Mouse (Mus musculus) embryonic facial prominence, embryonic 14.5 days (tissue): ENCODE measurements around the gene Dlx3. TPM values are rescaled to one million over a fixed set of nuclear protein-coding genes. Genes with fewer than 3 reads are reported as not detected.

ENCODE experiments used
- ATAC-seq: fragments of 200-750 bp; cut with Nextera tagmentation; 2 replicates; pipeline ENCODE4 v1.8.0; 2017; ENCODE audit warnings: low read depth, moderate number of reproducible peaks, moderate TSS enrichment
- DNase-seq: peaks from one replicate; pipeline ENCODE4 v3.0.0-alpha.2; 2015; ENCODE audit warnings: low spot score
- H3K27ac ChIP-seq: fragments of 300-500 bp; sonication (generic); replicated peaks from 2 replicates; pipeline ENCODE4 v1.5.1; 2014; ENCODE audit warnings: low read depth, mild to moderate bottlenecking, low read length, moderate library complexity
- H3K27me3 ChIP-seq: fragments of 300-500 bp; sonication (generic); replicated peaks from 2 replicates; pipeline ENCODE4 v1.6.1; 2014; ENCODE audit warnings: low read length; ENCODE audit not compliant: control insufficient read depth, insufficient read depth
- H3K36me3 ChIP-seq: fragments of 300-500 bp; sonication (generic); 2 replicates; pipeline ENCODE4 v1.6.1; 2014; ENCODE audit warnings: low read length, mixed read lengths; ENCODE audit not compliant: control insufficient read depth, insufficient read depth
- H3K4me1 ChIP-seq: fragments of 300-500 bp; sonication (generic); 2 replicates; pipeline ENCODE4 v1.6.1; 2014; ENCODE audit warnings: antibody characterized with exemption, low read length; ENCODE audit not compliant: control insufficient read depth, insufficient read depth
- H3K4me2 ChIP-seq: fragments of 300-500 bp; sonication (generic); 2 replicates; pipeline ENCODE4 v1.6.1; 2014; ENCODE audit warnings: low read depth, mild to moderate bottlenecking, low read length, moderate library complexity, mixed read lengths
- H3K4me3 ChIP-seq: fragments of 300-500 bp; sonication (generic); 2 replicates; pipeline ENCODE4 v1.5.1; 2014; ENCODE audit warnings: low read depth, mild to moderate bottlenecking, low read length
- H3K9ac ChIP-seq: fragments of 300-500 bp; sonication (generic); 2 replicates; pipeline ENCODE4 v1.6.1; 2014; ENCODE audit warnings: low read depth, mild to moderate bottlenecking, low read length, moderate library complexity, mixed read lengths
- H3K9me3 ChIP-seq: fragments of 300-500 bp; sonication (generic); 2 replicates; pipeline ENCODE4 v1.6.1; 2016; ENCODE audit warnings: low read length; ENCODE audit not compliant: control insufficient read depth
- WGBS: fragments of 180-500 bp; shearing (Covaris S2); extraction: QIAGEN DNeasy Blood & Tissue Kit; methylation state at CpG from one replicate; pipeline ENCODE4 v1.1.7; 2014; 5-methylcytosine and 5-hydroxymethylcytosine counted together
- polyA plus RNA-seq: library from polyadenylated mRNA; unstranded; fragments of >200 nt; fragmentation: Nextera tagmentation; extraction: Ambion mirVana; gene quantifications from 2 replicates; pipeline ENCODE4 v1.2.1, GENCODE M21; 2014

Dlx3 gene
- polyA plus RNA-seq, 1 experiment from 2014 or later: 20.2 TPM

GRCm38 (mm10) chr11:95106440-95107236 is 13.3 kb upstream of the Dlx3 start:
- Histone ChIP-seq H3K27ac (no peak overlapping the region), H3K27me3 (no peaks in the 10 kb centered on the region; the same call in 1 of the 2 replicates), H3K4me2 (peak overlapping the region; percentile 6), H3K36me3 (no peaks in the 10 kb centered on the region), H3K4me1 (peaks cover 6% of the 10 kb centered on the region), H3K4me3 (no peak overlapping the region), H3K9me3 (no peaks in the 10 kb centered on the region), H3K9ac (no peak overlapping the region)
- DNase-seq (peak; percentile 71), ATAC-seq (peak; percentile 75)
- 36% methylated on average over 23 of the region's 23 CpGs for WGBS

DNA sequence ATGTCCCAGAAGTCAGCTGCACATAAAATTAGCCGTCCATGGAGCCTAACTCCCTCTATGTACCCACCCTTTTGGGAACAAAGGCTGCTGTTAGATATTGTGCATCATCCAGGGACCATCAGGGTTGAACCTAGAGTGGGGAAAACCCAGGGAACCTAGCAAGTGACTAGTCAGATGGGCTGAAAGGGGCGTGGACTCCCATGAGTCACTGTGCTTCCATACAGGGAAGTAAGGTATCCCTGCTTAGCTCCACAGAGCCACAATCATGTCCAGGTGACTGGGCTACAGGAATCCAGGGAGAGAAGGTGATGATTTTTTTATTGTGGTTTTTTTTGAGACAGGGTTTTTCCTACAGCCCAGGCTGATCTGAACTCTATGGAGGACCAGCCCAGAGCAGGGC is 10.9 kb upstream of the Dlx3 start:
- H3K4me3 ChIP-seq: no peak overlapping the region
- peaks cover 6% of the 10 kb centered on the region for H3K4me1 ChIP-seq

DNA sequence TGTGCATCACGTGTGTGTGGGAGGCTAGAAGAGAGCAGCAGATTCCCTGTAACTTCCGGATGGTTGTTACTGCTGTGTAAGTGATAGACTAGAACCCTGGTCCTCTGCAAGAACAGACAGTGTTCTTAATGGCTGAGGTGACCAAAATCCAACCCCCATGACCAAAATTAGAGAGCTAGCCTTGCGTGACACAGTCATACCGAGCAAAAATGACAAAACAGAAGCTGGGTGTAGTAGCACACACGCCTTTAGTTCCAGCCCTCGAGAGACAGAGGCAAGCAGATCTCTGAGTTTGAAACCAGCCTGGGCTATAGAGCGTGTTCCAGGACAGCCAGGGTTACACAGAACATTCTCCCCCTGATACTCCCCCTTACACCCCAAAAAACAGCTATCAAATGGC is 9.8 kb upstream of the Dlx3 start:
- Histone ChIP-seq H3K36me3 (no peaks in the 10 kb centered on the region), H3K4me1 (peaks cover 5% of the 10 kb centered on the region), H3K27ac (no peak overlapping the region), H3K27me3 (no peaks in the 10 kb centered on the region), H3K9me3 (no peaks in the 10 kb centered on the region), H3K4me3 (no peak overlapping the region), H3K4me2 (no peak overlapping the region), H3K9ac (no peak overlapping the region)
- ATAC-seq (no peak), DNase-seq (no peak)
- WGBS: 89% methylated on average over 7 of the region's 7 CpGs

More for the DNA sequence above, 10.9 kb upstream of the Dlx3 start:
- ATAC-seq (no peak), DNase-seq (no peak)
- WGBS: 84% methylated on average over 2 of the region's 2 CpGs
- Histone ChIP-seq H3K9me3 (no peaks in the 10 kb centered on the region), H3K27ac (no peak overlapping the region), H3K27me3 (no peaks in the 10 kb centered on the region; the same call in 1 of the 2 replicates), H3K9ac (no peak overlapping the region), H3K4me2 (no peak overlapping the region), H3K36me3 (no peaks in the 10 kb centered on the region)

- 4% methylated on average over 6 of the region's 6 CpGs for WGBS
- no peaks in the 10 kb centered on the region for H3K9me3 ChIP-seq
- ATAC-seq: peak; percentile 79
Measured at GRCm38 (mm10) chr11:95117030-95117429, 2.9 kb upstream of the Dlx3 start.

DNA sequence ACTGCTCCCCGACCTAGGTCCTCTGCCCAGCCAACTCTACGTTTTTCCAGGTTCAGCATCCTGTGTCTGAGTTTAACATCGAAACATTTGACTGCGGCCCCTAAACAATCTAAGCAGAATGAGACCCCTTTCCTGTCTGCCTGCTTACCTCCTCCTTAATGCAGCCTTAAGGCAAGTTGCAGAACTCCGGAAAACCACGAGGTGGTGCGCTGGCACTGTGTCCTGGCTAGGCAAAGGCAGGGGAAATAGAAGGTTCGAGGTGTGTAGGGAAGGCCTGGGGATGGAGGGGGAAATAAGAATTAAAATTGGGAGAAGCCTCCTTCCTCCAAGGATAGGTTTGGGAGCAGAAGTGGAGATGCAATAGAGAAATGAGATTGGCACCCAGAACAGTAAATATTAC is 1.4 kb upstream of the Dlx3 start:
- H3K4me2 ChIP-seq: peak overlapping the region; percentile 38
- H3K4me3 ChIP-seq: no peak overlapping the region
- H3K27ac ChIP-seq: no peak overlapping the region
- no peaks in the 10 kb centered on the region for H3K36me3 ChIP-seq
- H3K9ac ChIP-seq: no peak overlapping the region
- no peaks in the 10 kb centered on the region for H3K9me3 ChIP-seq
- H3K4me1 ChIP-seq: peaks cover 6% of the 10 kb centered on the region; the same call in 1 of the 2 replicates
- peak; percentile 80 for DNase-seq
- peaks cover 54% of the 10 kb centered on the region for H3K27me3 ChIP-seq
- 3% methylated on average over 8 of the region's 8 CpGs for WGBS
- ATAC-seq: peak; percentile 54

More at GRCm38 (mm10) chr11:95117030-95117429, 2.9 kb upstream of the Dlx3 start:
- Histone ChIP-seq H3K4me3 (no peak overlapping the region), H3K9ac (no peak overlapping the region), H3K27ac (no peak overlapping the region), H3K4me1 (peaks cover 6% of the 10 kb centered on the region; the same call in 1 of the 2 replicates), H3K27me3 (peaks cover 39% of the 10 kb centered on the region), H3K4me2 (no peak overlapping the region), H3K36me3 (no peaks in the 10 kb centered on the region)
- peak; percentile 91 for DNase-seq

DNA sequence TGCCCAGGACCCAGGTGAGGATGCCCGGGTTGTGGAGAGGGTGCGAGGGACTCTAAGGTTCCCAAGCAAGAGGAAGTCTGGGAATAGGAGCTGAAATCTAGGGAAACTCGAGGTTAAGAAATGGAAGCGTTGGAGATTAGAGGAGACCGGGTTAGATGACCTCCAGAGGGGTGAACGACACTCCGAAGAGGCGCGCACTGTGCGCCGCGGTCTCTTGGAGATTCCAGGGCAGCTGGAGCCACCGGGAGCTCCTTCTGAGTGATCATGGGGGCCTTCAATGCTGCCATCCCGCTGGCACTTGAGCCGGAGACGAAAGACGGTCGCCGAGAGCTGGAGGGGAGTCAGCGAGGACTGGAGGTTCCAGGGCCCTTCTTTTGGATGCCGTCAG is 708 bp downstream of the Dlx3 start:
- WGBS: 1% methylated on average over 21 of the region's 21 CpGs
- Histone ChIP-seq H3K36me3 (no peaks in the 10 kb centered on the region), H3K27ac (no peak overlapping the region; the same call in 1 of the 2 replicates), H3K27me3 (peaks cover 66% of the 10 kb centered on the region), H3K4me3 (peak overlapping the region; percentile 53), H3K4me2 (peak overlapping the region; percentile 79), H3K9ac (peak overlapping the region; percentile 71), H3K4me1 (peaks cover 8% of the 10 kb centered on the region; the same call in 1 of the 2 replicates), H3K9me3 (no peaks in the 10 kb centered on the region)
- no peak for DNase-seq
- ATAC-seq: no peak

DNA sequence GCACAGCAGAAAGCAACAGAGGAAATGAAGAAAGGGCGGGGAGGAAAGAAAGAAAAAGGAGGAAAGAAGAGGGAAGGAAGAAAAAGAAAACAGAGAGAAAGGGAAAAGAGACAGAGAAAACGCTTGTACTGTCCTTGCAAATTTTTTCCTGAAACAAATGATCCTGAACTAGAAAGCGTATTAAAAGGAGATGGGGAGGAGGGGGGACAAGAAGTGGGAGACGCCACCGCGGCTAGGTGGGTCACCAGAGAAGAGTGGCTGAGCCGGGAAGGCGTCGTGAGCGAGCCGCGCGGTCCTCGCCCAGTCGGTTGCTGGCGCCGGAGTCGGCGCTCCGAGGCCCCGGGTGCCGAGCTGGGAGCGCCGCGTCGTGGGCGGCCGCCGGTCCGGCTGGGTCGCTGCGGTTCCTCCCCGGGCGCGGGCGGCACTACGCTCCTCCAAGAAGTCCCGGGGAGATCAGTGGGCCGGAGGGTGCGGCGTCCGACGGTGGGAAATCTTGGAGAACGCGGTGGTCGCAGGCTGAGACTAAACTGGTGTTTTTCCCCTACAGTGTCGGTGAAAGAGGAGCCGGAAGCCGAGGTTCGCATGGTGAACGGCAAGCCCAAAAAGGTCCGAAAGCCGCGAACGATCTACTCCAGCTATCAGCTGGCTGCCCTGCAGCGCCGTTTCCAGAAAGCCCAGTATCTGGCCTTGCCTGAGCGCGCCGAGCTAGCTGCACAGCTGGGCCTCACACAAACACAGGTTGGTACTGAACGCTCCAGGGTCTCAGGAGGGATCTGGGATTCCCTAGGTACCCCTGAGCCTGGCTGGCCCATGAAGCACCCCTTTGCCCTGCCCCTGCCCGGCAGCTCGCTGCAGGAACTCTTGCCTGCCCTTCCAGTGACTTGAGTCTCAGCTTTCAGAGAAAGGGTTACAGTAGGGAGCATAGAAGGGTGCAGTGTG is 1.5 kb downstream of the Dlx3 start:
- no peak for DNase-seq
- Histone ChIP-seq H3K4me1 (peaks cover 13% of the 10 kb centered on the region), H3K27me3 (peaks cover 66% of the 10 kb centered on the region), H3K4me2 (peak overlapping the region; percentile 79), H3K4me3 (peak overlapping the region; percentile 53), H3K9ac (peak overlapping the region; percentile 71), H3K36me3 (no peaks in the 10 kb centered on the region), H3K9me3 (no peaks in the 10 kb centered on the region), H3K27ac (no peak overlapping the region)
- WGBS: 4% methylated on average over 36 of the region's 63 CpGs
- no peak for ATAC-seq

DNA sequence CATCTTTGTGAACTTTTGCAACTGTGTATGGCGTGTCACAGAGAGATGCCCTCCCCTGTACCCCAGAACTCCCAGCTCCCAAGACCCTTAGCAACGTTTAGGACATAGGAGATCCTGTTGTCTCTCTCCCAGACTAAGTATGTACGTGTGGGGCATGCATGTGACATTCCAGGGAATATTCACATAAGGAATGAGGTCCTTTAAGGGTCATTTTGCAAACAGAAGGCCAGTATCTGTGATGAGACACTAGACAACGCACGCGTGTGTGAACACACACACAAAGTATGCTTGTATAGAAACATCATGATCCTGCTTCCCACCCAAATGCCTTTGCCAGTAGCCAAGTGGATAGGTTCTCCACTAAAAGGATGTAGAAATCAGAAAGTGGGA is 2.2 kb downstream of the Dlx3 start:
- H3K27me3 ChIP-seq: peaks cover 66% of the 10 kb centered on the region
- WGBS: 45% methylated on average over 6 of the region's 6 CpGs
- peak overlapping the region; percentile 53 for H3K4me3 ChIP-seq
- peak overlapping the region; percentile 79 for H3K4me2 ChIP-seq
- H3K4me1 ChIP-seq: peaks cover 19% of the 10 kb centered on the region
- H3K36me3 ChIP-seq: no peaks in the 10 kb centered on the region
- DNase-seq: no peak
- no peak overlapping the region for H3K27ac ChIP-seq
- no peak for ATAC-seq
- no peaks in the 10 kb centered on the region for H3K9me3 ChIP-seq
- peak overlapping the region; percentile 71 for H3K9ac ChIP-seq
